Mouse (Mus musculus) midbrain, embryonic 13.5 days (tissue): ENCODE results near the gene Gnb3. TPM values are rescaled to one million over a fixed set of nuclear protein-coding genes. Genes with fewer than 3 reads are reported as not detected.

Experiments used
- ATAC-seq: fragments of 200-750 bp; cut with Nextera tagmentation; 2 replicates; pipeline ENCODE4 v1.8.0; 2017; ENCODE audit warnings: mild to moderate bottlenecking, moderate TSS enrichment, moderate library complexity
- H3K27ac ChIP-seq: fragments of 300-500 bp; sonication (generic); 2 replicates; pipeline ENCODE4 v1.5.1; 2015; ENCODE audit warnings: inconsistent platforms, mild to moderate bottlenecking, moderate library complexity
- H3K27me3 ChIP-seq: fragments of 300-500 bp; sonication (generic); 2 replicates; pipeline ENCODE4 v1.6.1; 2015; ENCODE audit warnings: mild to moderate bottlenecking, inconsistent platforms
- H3K36me3 ChIP-seq: fragments of 300-500 bp; sonication (generic); 2 replicates; pipeline ENCODE4 v1.6.1; 2015; ENCODE audit warnings: mild to moderate bottlenecking, inconsistent platforms
- H3K4me1 ChIP-seq: fragments of 300-500 bp; sonication (generic); replicated peaks from 2 replicates; pipeline ENCODE4 v1.6.1; 2015; ENCODE audit warnings: inconsistent platforms
- H3K4me2 ChIP-seq: fragments of 300-500 bp; sonication (generic); replicated peaks from 2 replicates; pipeline ENCODE4 v1.6.1; 2015; ENCODE audit warnings: moderate library complexity, mild to moderate bottlenecking, inconsistent platforms
- H3K4me3 ChIP-seq: fragments of 300-500 bp; sonication (generic); replicated peaks from 2 replicates; pipeline ENCODE4 v1.5.1; 2015; ENCODE audit warnings: mild to moderate bottlenecking, inconsistent platforms
- H3K9ac ChIP-seq: fragments of 300-500 bp; sonication (generic); replicated peaks from 2 replicates; pipeline ENCODE4 v1.6.1; 2015; ENCODE audit warnings: mild to moderate bottlenecking, inconsistent platforms
- H3K9me3 ChIP-seq: fragments of 300-500 bp; sonication (generic); 2 replicates; pipeline ENCODE4 v1.6.1; 2016; ENCODE audit warnings: mild to moderate bottlenecking, inconsistent platforms
- WGBS: fragments of 180-500 bp; shearing (Covaris S2); methylation state at CpG from one replicate; pipeline ENCODE4 v1.1.7; 2015; 5-methylcytosine and 5-hydroxymethylcytosine counted together
- polyA plus RNA-seq: library from polyadenylated mRNA; unstranded; fragments of >200 nt; fragmentation: Nextera tagmentation; extraction: Ambion mirVana; gene quantifications from 2 replicates; pipeline ENCODE4 v1.2.1, GENCODE M21; 2015

The Gnb3 gene
- polyA plus RNA-seq, 1 experiment from 2014 or later, result 7.5 TPM

DNA sequence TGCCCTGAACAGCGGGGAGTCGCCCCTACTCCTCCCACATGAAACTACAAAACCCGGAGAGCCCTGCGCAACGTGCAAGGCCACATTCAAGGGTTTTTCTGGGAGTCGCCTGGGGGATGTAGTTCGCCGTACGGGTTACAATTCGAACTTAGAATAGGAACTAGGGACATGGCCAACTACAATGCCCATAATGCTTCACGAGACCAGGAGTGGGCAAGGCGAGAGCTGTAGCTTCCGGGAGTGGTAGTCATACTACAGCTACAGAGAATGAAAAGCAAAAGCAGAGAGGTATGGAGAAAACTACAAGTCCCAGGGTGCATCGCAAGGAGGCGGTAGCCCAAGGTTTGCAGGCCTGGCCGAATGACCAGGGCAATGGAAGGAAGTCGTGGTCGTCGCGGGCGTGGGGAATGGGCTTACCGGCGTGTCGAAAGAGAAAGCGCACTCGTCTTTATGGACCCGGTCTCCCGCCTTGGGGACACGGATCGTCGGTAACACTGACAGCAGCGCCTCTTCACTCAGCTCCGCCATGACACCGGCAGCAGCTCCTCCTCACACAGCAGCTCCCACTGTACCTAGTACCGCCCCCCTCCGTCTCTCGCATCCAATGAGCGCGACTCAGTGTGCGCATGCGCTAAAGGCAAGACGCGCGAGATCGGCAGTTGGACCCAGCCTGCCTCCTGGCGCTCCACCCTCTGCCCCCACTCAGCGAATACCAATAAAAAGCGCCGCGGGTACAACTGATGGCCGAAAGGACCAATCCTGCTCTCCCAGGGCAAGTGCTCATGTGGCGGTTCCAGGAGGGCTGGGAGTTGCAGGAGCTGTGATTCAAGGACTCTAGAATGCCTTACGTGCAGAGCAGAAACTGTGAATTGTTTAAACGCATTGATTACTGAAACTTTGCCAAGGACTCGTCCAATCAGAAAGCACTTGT lies 10.9 kb downstream of the Gnb3 start, which contains the start of the genes Usp5 and Cdca3:
TSS of gene Usp5 (minus strand) at position 617 of the 931 bp plus-strand sequence.
TSS of gene Cdca3 (plus strand) at position 680 of the 931 bp plus-strand sequence.
- peak; percentile 97 for ATAC-seq
- WGBS, result under 1% methylated on average over 55 of the region's 55 CpGs
- Histone ChIP-seq H3K27ac (peak within 1 kb of the TSS; percentile 92), H3K4me3 (peak within 1 kb of the TSS; percentile 51), H3K27me3 (no peaks in the 10 kb centered on the region), H3K36me3 (peaks cover 37% of the 10 kb centered on the region), H3K9ac (peak within 1 kb of the TSS; percentile 72), H3K9me3 (no peaks in the 10 kb centered on the region), H3K4me2 (peak within 1 kb of the TSS; percentile 89), H3K4me1 (peaks cover 35% of the 10 kb centered on the region)

DNA sequence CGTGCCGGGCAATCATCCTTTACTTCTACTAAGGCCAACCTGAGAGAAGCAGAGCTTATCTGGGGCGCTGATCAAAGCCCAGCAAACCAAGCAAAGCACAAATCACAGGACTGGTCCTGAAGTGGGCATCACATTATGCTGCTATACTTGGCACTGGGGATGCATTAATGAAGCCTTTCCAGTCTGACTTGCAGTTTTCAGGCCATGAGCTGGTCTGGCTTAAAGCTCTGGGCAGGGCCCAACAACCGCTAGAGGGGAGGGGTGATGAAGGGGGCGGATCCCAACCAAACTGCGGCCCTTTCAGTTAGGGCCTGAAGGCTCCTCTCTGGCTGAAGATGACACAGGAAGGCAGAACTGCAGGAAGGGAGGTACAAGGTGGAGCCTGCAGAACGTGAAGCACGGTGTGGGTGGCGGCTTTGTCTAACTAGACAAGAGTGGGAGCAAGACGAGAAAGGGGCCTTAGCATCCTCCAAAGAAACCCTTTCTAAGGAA lies 11.9 kb downstream of the Gnb3 start:
- Histone ChIP-seq H3K27me3 (no peaks in the 10 kb centered on the region), H3K27ac (peak overlapping the region; percentile 68), H3K9me3 (no peaks in the 10 kb centered on the region), H3K36me3 (peaks cover 45% of the 10 kb centered on the region), H3K4me1 (peaks cover 32% of the 10 kb centered on the region), H3K4me2 (peak overlapping the region; percentile 89), H3K9ac (peak overlapping the region; percentile 72), H3K4me3 (peak overlapping the region; percentile 51)
- WGBS, result 22% methylated on average over 10 of the region's 10 CpGs
- ATAC-seq, result no peak

DNA sequence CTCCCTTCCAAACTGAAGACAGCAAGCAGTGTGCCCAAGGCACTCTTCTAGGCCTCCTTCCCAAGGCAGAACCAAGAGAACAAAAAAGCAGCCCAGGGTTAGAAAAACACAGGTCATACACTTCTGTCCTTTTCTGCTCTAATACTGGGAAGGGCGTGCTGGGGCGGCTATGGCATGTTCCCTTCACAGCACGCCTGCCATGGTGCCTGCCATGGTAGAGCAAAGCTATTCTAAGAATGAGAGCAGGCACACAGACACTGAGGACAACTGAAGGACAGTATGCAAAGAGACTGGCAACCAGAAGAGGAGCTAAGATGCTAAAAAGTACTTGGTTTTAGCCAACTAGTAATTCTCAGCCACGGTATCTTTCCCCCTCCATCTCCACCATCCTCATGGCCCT lies 18.0 kb downstream of the Gnb3 start:
- peaks cover 99% of the 10 kb centered on the region for H3K36me3 ChIP-seq
- no peak for ATAC-seq
- no peaks in the 10 kb centered on the region for H3K27me3 ChIP-seq
- 96% methylated on average over 4 of the region's 4 CpGs for WGBS
- H3K4me3 ChIP-seq, result no peak overlapping the region
- H3K4me1 ChIP-seq, result no peaks in the 10 kb centered on the region
- no peak overlapping the region for H3K27ac ChIP-seq
- no peak overlapping the region for H3K9ac ChIP-seq
- H3K4me2 ChIP-seq, result no peak overlapping the region
- H3K9me3 ChIP-seq, result no peaks in the 10 kb centered on the region

DNA sequence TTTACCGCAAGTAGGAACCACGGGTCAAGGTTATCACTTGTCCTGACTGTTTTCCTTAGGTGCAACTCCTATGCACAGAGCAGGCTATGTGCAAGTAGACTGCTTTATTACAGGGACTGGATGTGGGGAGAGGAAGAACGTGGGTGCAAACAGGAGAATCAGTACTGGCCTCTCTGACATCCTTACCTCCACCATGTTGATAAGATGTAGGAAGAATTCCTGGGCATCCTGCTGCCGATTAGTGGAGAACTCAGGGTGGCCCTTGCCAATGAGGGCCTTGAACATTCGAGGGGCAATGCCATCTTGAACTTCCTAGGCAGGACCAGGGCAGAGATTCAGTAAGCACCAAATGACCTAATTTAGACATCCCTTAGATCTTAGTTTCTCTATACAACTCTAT lies 19.2 kb downstream of the Gnb3 start:
- H3K36me3 ChIP-seq, result peaks cover 100% of the 10 kb centered on the region
- WGBS, result 93% methylated on average over 5 of the region's 5 CpGs

DNA sequence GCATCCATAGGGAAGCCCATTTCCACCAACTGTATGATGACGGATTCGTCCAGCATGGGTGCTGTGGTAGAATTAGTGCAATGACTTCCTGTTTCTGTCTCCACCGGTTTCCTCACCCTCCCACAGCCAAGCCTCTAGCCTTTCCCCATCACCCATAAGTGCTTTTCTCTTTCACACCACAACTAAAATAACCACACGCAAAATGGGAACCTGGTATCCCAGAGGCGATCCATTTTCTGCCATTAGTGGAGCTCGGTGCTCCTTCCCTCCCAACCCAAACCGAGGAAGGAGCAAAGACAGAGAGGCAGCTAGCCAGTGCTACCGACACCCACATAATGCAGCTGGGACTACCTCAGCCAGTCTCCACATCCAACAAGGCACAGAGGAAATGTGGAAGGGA lies 22.1 kb downstream of the Gnb3 start:
- Histone ChIP-seq H3K4me2 (no peak overlapping the region), H3K4me3 (no peak overlapping the region), H3K36me3 (peaks cover 82% of the 10 kb centered on the region), H3K27me3 (no peaks in the 10 kb centered on the region), H3K9me3 (no peaks in the 10 kb centered on the region), H3K27ac (no peak overlapping the region), H3K4me1 (peaks cover 19% of the 10 kb centered on the region), H3K9ac (no peak overlapping the region)
- no peak for ATAC-seq
- 92% methylated on average over 8 of the region's 8 CpGs for WGBS

More for the DNA sequence above, 19.2 kb downstream of the Gnb3 start:
- no peaks in the 10 kb centered on the region for H3K27me3 ChIP-seq
- H3K4me3 ChIP-seq, result no peak overlapping the region
- no peak overlapping the region for H3K9ac ChIP-seq
- ATAC-seq, result no peak
- H3K4me2 ChIP-seq, result no peak overlapping the region
- H3K9me3 ChIP-seq, result no peaks in the 10 kb centered on the region
- H3K27ac ChIP-seq, result no peak overlapping the region
- no peaks in the 10 kb centered on the region for H3K4me1 ChIP-seq

DNA sequence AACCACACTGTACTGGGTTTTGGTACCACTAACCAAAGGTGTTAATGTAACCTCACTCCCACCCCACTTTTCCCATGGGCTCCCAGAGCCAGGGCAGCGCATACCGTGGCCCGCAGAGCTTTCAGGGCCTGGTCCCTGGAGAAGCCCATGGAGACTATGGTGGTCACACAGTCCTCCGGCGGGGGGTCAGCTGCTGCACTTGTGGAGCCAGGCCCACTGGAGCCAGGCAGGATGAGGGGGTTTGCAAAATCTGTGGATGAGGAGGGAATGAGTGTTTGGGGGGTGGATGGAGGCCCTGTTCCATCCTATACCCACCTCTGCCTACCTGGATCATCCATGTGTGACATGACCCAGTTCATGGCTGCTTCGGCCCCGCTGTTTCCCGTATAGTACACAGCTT lies 22.5 kb downstream of the Gnb3 start:
- Histone ChIP-seq H3K9ac (no peak overlapping the region), H3K4me3 (no peak overlapping the region), H3K4me1 (peaks cover 23% of the 10 kb centered on the region), H3K9me3 (no peaks in the 10 kb centered on the region), H3K27me3 (no peaks in the 10 kb centered on the region), H3K4me2 (no peak overlapping the region), H3K36me3 (peaks cover 78% of the 10 kb centered on the region), H3K27ac (no peak overlapping the region)
- ATAC-seq, result no peak
- WGBS, result 96% methylated on average over 8 of the region's 8 CpGs

DNA sequence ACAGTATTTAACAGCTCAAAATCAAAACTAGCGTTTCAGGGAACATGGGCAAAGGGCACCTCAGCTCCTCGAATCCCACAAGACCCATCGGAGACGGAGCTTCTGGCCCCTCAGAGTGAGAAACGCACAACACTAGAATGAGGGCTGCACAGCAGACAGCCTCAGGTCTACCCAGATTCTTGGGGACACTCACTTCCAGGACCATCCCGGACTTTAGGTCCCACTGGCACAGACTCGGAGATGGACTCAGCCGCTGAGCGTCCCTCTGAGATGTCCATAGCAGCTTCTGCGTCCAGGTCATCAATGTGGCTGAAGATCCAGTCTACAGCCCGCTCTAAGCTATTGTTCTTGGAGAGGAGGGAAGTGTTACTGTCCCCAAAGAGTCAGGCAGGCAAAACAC lies 22.9 kb downstream of the Gnb3 start:
- no peak overlapping the region for H3K4me3 ChIP-seq
- no peaks in the 10 kb centered on the region for H3K9me3 ChIP-seq
- H3K27me3 ChIP-seq, result no peaks in the 10 kb centered on the region
- WGBS, result 96% methylated on average over 11 of the region's 11 CpGs
- ATAC-seq, result no peak
- H3K27ac ChIP-seq, result no peak overlapping the region
- peaks cover 78% of the 10 kb centered on the region for H3K36me3 ChIP-seq
- H3K9ac ChIP-seq, result no peak overlapping the region
- peaks cover 28% of the 10 kb centered on the region for H3K4me1 ChIP-seq
- H3K4me2 ChIP-seq, result no peak overlapping the region

DNA sequence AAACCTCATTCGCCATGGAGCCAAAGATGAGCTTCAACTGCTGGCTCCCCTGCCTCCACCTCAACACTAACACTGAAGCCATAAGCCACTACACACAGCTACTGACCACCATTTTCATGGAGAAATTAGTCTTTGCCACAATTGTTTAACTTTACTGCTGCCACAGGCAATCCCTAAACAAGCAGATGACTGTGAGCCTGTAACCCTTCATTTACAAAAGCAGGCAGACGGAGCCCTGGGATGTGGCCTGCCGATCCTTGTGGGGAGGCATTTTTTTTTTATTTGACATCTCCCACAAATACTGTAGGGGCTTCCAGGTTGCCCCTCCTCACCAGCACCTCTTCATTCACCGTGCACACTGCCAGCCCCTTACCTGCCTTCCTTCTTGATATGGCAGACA lies 23.5 kb downstream of the Gnb3 start:
- no peaks in the 10 kb centered on the region for H3K9me3 ChIP-seq
- 96% methylated on average over 4 of the region's 4 CpGs for WGBS
- H3K4me2 ChIP-seq, result no peak overlapping the region
- peaks cover 78% of the 10 kb centered on the region for H3K36me3 ChIP-seq
- no peaks in the 10 kb centered on the region for H3K27me3 ChIP-seq
- peaks cover 32% of the 10 kb centered on the region for H3K4me1 ChIP-seq
- H3K9ac ChIP-seq, result no peak overlapping the region
- H3K4me3 ChIP-seq, result no peak overlapping the region
- ATAC-seq, result no peak
- H3K27ac ChIP-seq, result no peak overlapping the region

DNA sequence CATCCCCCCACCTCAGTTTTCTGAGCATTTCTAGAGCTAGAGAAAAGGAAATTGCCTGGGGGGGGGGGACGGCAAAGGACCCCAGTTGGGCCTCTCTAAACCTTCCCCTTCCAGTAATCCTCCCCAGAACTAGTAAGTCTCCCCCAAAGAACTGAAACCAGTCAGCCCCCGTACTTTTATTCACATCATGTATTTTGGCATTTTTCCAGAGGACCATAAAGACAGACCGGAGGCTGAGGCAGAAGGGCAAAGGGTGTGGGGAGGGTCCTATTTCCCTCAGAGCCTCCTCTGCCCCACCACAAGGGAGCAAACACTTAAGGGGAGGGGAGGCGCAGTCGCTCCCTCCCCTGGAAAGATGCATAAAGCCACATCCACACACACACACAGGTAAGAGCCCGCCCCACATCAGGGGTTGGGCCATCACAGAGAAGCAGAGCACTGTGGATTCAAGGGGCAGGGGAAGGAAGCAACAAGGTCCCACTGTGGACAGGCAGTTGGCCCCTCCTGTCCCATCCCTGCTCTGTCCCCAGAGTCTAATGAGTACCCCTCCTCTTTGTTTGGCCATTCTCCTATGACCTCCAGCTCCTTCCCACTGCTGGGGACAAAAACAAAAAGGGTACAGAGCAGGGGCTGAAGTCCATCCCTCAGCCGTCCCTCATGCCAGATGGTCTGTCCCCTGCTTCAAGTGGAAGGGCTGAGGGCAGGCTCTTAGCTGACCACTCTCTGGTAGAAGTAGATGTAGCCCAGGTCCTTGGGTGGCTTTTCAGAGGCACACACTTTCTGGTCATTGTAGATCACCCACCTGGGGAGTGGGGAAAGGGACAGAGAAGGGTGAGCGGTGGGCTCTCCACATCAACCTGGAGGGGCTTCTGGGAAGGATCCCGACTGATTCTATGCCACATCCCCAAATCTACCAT lies 25.0 kb downstream of the Gnb3 start:
- no peak overlapping the region for H3K4me3 ChIP-seq
- no peak overlapping the region for H3K9ac ChIP-seq
- no peaks in the 10 kb centered on the region for H3K27me3 ChIP-seq
- H3K36me3 ChIP-seq, result peaks cover 67% of the 10 kb centered on the region
- H3K27ac ChIP-seq, result peak overlapping the region; percentile 30; the same call in 1 of the 2 replicates
- no peak for ATAC-seq
- 64% methylated on average over 9 of the region's 9 CpGs for WGBS
- no peaks in the 10 kb centered on the region for H3K9me3 ChIP-seq
- no peak overlapping the region for H3K4me2 ChIP-seq
- peaks cover 36% of the 10 kb centered on the region for H3K4me1 ChIP-seq

DNA sequence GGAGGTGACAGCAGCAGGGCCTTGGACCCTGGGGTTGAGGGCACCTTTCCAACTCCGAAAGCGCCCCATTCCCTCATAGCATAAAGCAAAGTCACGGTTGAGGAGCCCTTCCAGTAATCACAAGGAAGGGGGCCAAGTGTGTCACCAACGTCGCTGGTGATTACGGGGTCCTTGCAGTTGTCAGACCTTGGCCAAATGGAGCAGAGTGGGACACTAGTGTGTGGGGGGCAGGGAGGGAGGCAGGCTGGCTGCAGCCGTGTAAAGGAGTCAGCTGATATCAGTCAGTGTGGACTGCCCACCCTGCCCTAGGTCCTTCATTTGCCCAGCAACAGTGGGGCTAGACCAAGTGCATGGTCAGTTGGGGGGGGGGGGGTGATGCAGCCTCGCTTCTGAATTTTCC lies 25.6 kb downstream of the Gnb3 start:
- H3K36me3 ChIP-seq, result peaks cover 61% of the 10 kb centered on the region
- peak; percentile 62 for ATAC-seq
- 39% methylated on average over 8 of the region's 8 CpGs for WGBS
- H3K4me3 ChIP-seq, result peak overlapping the region; percentile 63
- H3K4me1 ChIP-seq, result peaks cover 43% of the 10 kb centered on the region
- peak overlapping the region; percentile 88 for H3K4me2 ChIP-seq
- H3K27ac ChIP-seq, result peak overlapping the region; percentile 83
- no peaks in the 10 kb centered on the region for H3K27me3 ChIP-seq
- H3K9me3 ChIP-seq, result no peaks in the 10 kb centered on the region
- H3K9ac ChIP-seq, result peak overlapping the region; percentile 80; the same call in 1 of the 2 replicates

DNA sequence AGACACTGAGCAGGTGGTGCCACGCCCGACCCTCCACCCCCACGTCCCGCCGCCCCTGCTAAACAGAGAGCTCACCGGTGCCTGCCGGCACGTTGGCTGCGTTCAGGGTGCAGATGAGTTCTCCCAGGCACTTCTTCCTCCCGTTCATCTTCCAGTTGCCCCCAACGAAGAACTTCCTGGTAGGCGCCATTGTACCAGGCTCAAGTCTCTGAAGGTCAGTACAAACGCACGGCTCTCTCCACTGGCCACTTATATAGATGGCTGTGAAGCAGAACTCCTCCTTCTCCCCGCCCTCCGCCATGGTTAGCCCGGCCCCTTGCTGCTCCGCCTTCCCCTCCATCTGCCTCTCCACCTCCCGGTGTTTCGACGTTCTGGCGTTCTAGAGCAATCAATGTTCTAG lies 26.1 kb downstream of the Gnb3 start, which contains the start of gene Tpi1:
TSS of gene Tpi1 (minus strand) at position 364 of the 400 bp plus-strand sequence.
- Histone ChIP-seq H3K4me3 (peak within 1 kb of the TSS; percentile 63), H3K9me3 (no peaks in the 10 kb centered on the region), H3K9ac (peak within 1 kb of the TSS; percentile 80), H3K27me3 (no peaks in the 10 kb centered on the region), H3K4me2 (peak within 1 kb of the TSS; percentile 88), H3K36me3 (peaks cover 56% of the 10 kb centered on the region), H3K4me1 (peaks cover 48% of the 10 kb centered on the region), H3K27ac (peak within 1 kb of the TSS; percentile 83)
- ATAC-seq, result peak; percentile 81
- WGBS, result under 1% methylated on average over 22 of the region's 22 CpGs
